Mouse (Mus musculus): ENCODE measurements around the gene Serpina6.
"Not testable (repeated sequence)": the region's sequence is repeated elsewhere in the genome, so short reads cannot be mapped to it uniquely, and the experiment has no call there.

Serpina6 gene

DNA sequence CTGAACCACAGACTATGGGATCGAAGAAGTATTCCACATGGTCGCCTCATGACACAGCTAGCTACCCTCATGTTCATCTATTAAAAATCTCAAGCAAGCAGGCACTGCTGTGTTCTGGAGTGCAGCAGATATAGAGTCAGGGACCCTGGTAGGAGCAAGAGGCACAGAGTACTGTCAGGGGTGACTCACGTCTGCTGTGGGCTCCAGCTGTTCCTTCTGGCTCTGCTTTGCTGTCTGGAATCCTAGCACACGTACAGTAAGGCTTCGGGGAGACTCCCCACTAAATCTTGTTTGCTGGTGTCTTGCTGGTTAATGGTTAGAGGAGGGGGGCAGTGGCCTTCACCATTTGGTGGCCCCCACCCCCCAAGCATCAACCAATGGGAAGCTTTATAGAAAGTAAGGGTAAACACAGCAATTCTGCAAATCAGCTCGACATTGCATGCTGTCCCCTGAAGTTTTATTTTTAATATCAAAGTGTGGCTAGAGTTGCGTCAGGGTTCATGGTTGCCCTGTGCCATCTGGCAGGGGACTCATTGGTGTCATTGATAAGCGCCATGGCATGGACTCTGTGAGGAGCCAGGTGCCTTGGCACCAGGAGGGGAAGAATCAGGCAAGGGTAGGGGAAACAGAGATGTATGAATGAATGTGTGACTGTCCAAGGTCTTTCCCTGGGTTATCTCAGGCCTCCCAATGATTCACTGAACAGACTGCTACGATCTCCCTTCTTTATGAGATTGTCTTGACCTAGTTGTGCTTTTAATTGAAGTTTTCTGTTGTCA is at the start of gene Serpina6:
Serpina6 (minus strand) TSS at position 365 of the 779 bp plus-strand sequence.
- DNase-seq (ENCODE audit: low spot score in 2 of 2), result no peak

DNA sequence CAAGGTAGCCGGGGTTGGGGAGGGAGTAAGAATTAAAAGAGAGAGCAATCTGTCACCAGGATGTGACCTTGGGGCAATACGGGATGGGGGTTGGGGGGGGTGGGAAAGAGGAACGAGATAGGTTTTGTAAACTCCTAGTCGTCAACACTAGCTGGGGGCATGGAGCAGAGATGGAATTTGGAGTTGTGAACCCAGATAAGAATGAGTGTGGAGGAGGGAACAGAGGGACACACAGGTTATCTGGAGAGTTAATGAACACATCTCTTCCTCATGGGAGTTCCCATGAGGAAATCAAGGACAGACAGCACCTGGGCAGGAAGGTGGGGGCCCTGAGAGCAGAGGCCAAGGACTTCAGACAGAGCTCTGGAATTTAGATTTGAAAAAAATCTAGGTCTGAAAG is 49.1 kb upstream of the Serpina6 start:
- DNase-seq (ENCODE audit: low spot score in 2 of 2), result no peak

DNA sequence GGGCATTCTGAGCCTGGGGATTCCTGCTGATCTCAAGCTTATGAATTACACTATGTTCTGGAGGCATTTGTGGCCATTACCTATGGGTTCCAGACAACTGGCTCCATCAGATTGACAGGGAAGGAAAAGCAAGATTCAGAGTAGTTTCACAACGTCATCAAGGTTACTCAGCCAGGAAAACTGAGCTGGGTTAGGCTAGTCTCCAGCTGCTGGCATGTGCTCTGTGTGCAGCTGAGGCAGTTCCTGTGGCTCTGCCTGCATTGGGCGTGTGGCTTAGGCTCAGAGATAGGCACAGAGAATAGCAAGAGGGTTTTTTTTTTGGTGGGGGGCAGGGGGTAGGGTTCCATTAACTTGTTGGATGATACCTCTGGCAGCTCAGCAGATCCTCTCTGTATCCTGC is 48.5 kb upstream of the Serpina6 start:
- no peak for DNase-seq (ENCODE audit: low spot score in 2 of 2)

DNA sequence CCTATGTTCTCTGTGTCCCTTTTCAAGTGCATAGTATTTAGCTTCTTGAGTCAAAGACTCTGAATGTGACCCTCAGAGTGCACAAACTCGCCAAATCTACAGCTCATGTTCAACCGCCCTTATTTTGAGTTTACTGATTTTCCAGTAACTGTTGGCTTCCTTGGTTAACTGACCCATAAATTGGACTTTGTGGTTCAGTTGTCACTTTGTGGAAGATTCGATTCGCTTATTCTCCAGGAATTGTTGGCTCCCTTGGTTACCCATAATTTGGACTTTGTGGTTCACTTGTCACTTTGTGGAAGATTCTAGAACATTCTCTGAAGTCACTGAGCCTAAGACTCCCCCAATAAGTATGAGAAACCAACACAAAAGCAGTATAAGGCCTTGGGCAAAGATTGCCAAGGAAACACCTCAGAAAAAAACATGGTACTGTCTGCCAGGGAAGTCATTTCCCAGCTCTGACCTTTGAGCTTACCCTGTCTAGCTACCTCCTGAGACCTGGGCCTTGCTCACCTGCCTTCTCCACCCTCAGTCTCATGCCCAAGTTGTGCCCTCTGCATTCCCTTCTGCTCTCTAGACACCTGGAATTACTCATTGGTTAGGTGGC is 43.2 kb upstream of the Serpina6 start:
- no peak for DNase-seq (ENCODE audit: low spot score in 2 of 2)

DNA sequence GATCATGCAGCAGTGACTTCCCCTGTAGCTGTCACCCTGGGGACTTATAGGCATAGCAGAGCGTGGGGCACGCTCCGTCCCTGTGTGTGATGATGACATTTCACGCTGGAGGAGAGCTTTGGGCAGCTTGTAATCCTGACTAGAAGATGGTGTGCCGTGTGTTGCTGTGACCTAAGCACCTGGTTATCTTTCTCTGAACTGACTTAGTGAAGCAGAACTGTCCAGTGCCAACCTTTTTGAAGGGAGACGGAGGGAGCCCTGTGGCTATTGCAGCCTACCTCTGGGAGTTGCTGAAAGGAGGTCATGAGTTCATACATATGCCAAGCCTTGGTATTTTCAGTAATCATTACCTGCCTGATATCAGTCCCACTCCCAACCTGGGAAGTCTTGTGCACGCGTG is 38.4 kb upstream of the Serpina6 start, which contains the start of gene Serpina1f:
Serpina1f (minus strand) TSS at position 101 of the 400 bp plus-strand sequence.
- no peak for DNase-seq (ENCODE audit: low spot score in 2 of 2)

DNA sequence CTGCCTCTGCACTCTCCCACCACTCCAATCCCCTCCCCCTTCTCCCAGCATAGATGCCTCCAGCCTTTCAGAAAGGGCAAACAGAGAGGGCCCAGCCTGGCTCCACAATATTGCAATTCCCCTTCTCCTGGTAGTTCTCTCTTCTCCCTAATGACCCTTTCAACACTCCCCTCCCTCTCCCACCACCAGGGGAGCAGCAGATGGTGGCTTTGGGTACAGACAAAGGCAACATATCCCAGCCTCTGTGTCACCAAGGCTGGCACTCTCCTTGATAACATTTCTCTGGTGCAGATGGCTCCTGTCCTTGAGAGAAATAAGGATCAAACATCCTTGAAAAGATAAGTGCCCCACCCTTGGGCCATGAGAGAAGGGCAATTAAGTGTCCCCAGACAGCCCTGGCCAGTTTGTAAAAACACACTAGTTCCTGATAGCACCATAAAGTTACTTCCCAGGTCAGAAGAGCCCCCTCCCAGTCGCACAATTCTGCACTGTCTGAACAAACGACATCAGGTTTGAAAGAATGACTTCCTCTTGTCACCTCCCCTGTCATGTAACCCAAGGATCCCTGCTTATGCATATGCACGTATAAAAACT is 31.3 kb upstream of the Serpina6 start:
- no peak for DNase-seq (ENCODE audit: low spot score in 2 of 2)

DNA sequence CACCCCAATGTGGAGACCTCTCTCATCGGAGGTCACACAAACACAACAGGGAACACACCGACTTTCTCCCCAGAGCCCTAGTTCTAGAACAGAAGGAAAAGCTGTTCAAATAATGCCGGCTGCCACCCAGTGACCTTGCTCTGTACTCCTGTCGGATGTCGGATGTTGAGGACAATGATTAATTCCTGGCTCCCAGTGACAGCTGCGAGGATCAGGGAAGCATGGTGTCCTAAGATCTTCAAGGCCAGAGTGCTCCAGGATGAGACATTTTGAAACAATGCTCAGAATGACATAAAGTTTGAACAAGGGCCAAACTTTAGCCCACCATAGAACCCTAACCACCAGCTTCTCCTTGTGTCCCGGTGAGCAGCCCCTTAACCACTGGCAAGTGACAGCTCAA is 30.0 kb upstream of the Serpina6 start:
- no peak for DNase-seq (ENCODE audit: low spot score in 2 of 2)

DNA sequence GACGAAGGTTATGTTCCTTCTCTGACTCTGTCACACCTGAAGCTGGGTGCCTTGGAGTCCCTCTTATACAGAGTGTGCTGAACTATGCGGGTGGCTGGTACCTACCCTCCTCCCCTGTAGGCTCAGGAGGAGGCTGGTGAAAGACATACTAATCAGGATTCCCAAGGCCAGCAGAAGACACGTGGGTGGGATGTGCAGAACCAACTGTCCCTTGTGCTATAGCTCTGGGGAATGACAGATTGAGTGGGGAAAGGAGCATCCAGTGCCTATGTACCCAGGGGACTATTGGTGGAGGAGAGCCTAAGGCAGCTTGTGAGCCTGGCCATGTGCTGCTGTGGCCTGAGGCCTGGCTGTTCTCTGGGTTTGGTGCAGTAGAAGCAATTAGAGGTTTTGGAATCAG is 29.0 kb upstream of the Serpina6 start:
- DNase-seq (ENCODE audit: low spot score in 2 of 2), result no peak

DNA sequence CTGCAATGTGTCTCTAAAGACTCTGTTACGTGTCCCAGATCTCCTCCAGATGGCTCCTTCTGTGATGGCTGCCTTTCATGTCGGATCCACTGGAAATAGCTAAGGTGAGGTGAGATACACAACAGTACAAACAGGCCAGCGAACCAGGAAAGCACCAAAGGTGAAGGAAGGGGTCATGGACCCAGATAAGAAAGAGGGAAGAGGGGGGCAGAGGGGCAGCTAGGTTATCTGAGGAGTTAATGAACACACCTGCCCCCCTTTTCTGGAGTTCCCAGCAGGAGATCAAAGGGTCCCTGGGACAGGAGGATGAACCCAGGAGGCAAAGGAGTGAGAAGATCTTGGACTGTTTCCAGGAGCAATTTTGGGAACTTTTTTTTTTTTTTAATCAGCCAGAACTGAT is 28.4 kb upstream of the Serpina6 start:
- no peak for DNase-seq (ENCODE audit: low spot score in 2 of 2)

DNA sequence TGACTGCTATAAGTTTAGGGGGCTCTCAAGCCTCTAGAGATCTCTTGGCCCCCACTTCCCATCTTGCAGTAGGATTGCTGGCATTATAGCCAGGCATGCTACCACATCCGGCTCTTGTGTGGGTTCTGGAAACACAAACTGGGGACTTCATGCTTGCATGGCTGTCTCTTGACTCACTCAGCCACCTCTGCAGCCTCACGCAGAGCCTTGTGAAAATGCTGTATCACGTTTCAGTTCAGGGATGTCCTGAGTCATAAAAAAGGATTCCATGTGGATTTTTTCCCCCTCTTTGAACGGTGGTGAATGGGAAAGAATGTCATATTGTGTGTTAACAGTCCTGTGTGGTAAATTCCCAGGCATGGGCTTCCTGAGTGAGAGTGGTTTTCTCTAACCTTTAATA is 26.8 kb upstream of the Serpina6 start:
- no peak for DNase-seq (ENCODE audit: low spot score in 2 of 2)

DNA sequence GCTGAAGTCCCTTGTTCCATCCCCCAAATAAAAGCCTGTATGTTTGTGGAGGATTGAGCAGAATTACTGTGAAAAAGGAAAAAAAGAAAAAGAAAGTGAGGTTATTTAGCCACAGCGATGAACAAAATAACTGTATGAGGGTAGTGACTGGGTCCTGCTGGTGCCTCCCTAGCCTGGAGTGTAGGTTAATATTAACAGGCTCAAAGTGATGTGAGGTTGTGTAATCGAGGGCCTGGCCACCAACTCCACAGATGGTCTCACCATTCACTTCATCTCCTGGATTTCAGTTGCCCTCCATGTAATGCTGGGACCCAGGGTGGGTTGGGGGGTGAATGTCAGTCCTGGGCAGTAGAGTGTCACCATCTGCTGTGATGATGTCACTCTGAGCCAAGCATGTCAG is 24.7 kb upstream of the Serpina6 start:
- no peak for DNase-seq (ENCODE audit: low spot score in 2 of 2)

DNA sequence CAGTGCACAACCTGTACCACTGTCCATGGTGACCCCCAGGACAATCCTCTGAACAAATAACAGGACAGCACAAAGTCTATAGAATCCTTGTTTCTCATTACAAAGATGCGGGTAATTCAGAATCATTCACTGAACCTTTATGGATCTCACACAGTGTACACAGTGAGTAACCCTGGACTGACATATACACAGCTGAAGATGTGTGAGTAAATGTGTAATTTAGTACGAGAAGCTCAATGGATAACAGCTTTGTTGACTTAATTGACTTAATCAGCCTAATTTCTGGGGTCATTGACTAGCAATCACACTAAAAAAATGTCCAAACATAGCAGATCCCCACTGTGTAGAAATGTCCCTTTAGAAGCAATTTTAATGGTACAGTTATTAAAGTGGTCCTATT is 24.2 kb upstream of the Serpina6 start:
- DNase-seq (ENCODE audit: low spot score in 2 of 2), result no peak

DNA sequence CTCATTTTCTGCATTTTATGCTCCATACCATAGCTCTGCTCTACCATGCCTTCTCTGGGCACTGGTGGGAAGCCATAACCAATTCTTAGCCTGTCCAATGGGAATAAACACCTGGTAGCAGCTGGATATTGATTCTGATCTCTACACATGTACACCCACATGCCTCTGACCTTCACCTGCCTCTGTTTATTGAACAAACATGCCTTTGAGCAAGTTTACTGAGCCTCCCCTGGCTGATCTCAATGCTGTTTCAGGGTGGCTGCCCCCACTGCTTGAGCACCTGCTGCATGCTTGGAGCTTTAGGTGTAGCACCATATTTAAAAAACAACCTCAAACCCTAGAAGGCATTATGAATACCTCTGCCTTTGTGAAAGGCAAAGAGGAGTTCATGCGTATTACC is 22.8 kb upstream of the Serpina6 start:
- not testable (repeated sequence) for DNase-seq (ENCODE audit: low spot score in 2 of 2)

DNA sequence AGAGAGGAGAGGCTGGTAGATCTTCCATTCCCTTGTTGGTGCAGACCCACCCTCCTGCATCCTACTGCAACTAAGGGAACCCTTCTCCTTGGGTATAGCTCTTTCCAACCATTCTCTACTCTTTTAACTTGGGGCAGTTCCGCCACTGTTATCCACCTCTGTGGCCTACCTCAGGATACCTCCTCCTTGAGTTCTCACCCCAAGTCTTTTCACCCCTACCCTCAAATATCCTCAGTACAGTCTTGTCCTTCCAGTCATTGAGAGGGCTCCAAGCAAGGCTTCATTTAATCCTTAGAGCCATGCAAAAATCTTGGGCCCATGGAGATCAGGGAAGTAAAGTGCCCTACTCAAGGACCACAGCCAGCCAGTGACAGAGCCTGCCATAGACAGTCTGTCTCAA is 19.0 kb upstream of the Serpina6 start, which contains the start of gene Serpina16:
Serpina16 (minus strand) TSS at position 101 of the 400 bp plus-strand sequence.
- DNase-seq (ENCODE audit: low spot score in 2 of 2), result no peak

DNA sequence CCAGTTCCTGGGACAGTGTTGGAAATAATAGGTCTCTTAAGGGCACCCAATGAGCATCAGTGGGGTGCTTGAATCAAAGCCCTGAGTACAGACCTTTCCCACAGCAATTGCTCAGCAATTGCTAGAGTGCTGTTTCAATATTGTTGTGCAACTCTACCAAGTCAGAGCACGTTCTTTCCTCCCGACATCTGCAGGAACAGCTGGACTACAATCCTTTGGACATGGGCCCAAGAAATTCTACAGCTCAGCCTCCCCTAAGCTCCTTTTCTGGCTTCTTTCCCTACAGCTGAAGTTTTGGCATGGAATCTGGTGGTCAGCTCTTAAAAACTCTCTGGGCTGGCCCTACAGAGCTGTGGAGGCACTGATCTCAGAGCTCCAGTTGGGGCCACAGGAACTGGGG is 16.2 kb upstream of the Serpina6 start:
- no peak for DNase-seq (ENCODE audit: low spot score in 2 of 2)

DNA sequence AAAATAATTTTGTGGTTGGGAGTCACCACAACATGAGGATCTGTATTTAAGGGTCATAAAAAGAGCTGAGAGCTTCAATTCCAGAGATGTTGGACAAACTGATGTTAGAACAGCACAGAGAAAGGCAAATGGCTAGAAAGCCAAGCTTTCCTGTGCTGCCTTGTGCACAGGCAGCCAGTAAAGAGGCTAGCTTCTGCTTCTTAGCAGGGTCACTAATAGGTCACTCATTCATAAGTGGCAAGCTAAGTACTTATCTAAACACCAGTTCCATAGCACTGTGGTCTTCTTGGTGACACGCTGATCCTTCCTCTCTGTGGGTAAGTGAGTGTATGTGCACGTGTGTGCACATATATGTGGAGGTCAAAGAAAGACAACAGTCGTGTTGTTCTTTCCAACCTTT is 14.5 kb upstream of the Serpina6 start:
- no peak for DNase-seq (ENCODE audit: low spot score in 2 of 2)

DNA sequence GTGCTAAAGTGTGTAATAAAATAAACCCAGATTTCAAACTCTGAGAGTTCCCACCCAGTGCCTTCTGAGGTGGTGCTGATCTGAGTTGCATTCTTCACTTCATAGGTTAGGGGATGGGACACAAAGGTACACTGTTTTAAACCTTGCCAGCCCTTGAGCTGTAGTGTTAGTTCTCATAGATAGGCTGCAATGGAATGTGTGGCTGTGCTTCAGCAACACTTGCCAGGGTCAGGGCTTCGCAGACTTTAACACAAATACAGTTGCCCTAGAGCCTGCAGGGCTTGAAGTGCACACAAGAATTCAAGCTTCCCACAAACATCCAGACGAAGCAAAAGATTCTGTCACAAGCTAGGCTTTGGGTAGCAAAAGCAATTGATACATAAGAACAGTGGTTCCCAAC is 14.0 kb upstream of the Serpina6 start:
- DNase-seq (ENCODE audit: low spot score in 2 of 2), result no peak

DNA sequence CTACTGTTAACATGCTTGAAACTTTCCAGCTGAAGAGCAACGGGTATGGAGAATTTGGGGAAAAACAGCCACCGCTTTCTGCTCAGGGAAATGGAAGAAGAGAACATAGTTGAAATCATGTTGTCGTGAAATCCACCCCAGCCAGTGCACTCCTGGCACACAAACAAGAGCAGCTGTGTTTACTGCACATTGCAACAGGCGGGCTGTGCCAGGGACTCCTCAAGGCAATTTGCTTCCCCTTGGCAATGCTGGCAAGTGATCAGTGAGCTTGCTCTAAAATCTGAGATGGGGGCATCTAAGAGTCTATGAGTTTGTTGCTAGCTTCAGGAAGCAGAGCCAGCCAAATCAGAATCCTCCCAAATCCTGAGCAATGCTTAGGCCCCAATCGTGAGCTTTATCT is 13.3 kb upstream of the Serpina6 start:
- DNase-seq (ENCODE audit: low spot score in 2 of 2), result no peak

DNA sequence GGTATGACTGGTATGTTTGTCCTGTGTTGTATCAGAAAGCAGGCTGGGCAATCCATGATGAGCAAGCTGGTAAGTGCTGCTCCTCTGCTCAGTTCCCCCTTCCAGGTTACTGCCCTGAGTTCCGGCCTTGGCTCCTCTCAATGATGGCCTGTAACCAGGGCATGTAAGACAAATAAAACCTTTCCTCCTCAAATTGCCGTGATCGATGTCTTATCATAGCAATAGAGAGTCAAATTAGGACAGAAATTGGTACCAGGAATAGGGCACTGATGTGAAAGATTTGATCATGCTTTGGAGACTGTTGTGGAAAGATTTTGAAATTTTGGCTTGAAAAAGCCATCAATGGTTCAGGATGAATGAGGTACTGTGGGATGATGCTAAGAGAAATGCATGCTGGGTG is 8.3 kb upstream of the Serpina6 start:
- DNase-seq (ENCODE audit: low spot score in 2 of 2), result no peak

DNA sequence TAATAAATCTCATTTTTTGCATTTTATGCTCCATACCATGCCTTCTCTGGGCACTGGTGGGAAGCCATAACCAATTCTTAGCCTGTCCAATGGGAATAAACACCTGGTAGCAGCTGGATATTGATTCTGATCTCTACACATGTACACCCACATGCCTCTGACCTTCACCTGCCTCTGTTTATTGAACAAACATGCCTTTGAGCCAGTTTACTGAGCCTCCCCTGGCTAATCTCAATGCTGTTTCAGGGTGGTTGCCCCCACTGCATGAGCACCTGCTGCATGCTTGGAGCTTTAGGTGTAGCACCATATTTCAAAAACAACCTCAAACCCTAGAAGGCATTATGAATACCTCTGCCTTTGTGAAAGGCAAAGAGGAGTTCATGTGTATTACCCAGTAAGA is 5.0 kb upstream of the Serpina6 start:
- not testable (repeated sequence) for DNase-seq (ENCODE audit: low spot score in 2 of 2)

DNA sequence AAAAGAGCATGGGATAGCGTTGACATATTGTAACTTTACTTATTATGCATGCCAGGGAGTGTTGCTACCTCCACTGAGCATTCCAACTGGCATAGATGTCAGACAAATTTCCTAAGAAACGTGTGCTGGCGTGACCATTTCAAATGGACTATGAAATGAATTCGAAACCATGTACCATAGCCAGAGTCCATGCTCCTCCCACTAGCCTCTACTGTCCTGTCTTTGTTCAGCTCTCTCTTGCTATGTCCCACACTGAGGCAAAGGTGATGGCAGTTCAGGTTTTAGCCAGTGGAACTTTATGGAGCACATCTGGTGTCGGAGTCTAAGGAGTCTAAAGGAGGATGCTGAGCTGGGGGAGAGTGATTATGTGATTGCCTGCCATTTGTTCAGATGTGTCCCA is 3.1 kb upstream of the Serpina6 start:
- DNase-seq (ENCODE audit: low spot score in 2 of 2), result no peak

DNA sequence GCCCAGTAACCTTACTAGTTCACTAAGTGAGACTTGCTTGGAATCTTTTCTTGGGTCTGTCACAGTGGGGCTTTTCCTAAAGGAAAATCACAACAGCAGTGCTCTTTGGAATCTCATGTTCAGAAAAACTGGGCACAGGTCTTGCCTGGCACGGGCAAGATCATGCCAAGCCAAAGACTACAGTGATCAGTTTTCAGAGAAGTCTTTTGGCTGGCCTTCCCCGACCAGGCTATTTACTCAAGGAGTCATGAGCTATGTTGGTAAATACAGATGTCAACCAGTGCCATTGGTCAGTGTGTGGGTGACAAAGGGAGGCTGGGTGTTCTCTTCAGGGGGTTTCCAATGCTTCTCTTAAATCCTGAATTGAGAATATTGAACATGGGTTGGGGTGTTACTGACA is 2.2 kb upstream of the Serpina6 start:
- DNase-seq (ENCODE audit: low spot score in 2 of 2), result no peak

DNA sequence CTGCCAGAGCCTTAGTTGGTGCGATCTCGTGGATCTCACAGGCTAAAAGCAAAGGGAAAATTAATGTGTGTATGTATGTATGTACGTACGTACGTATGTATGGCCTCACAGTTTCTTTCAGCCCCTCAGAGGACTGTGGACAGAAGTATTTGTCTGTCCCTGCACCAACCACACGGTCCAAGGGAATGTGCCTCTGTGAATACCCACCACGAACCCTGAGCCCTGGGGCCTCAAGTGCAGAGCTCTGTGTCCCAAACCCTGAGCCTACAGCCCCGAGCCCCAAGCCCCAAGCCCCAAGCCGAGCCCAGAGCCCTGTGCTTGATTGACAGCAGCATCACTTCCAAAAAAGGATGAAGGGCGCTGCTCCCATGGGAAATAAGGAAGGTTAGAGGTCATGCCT is 979 bp upstream of the Serpina6 start:
- DNase-seq (ENCODE audit: low spot score in 2 of 2), result no peak
